Mouse (Mus musculus) liver, embryonic 14.5 days (tissue): ENCODE data around the gene Fbxo34.

Experiments
- CTCF ChIP-seq: IDR thresholded peaks from 2 replicates; pipeline ENCODE4 v1.5.1; 2016; ENCODE audit warnings: antibody characterized with exemption, low read depth, control low read depth
- EP300 ChIP-seq: IDR thresholded peaks from 2 replicates; pipeline ENCODE4 v1.6.1; 2016; ENCODE audit warnings: antibody characterized with exemption, low read depth

- TF ChIP-seq CTCF (no peak), EP300 (no peak)
Observed at GRCm38 (mm10) chr14:47464426-47464825, 14.2 kb downstream of the Fbxo34 start.
